Mouse (Mus musculus): ENCODE measurements around the gene Pitpnm3. TPM values are rescaled to one million over a fixed set of nuclear protein-coding genes. Genes with fewer than 3 reads are reported as not detected.
A peak's percentile ranks its signal among the peaks of the same experiment; 100 is the strongest.
"Not testable (repeated sequence)": the region's sequence is repeated elsewhere in the genome, so short reads cannot be mapped to it uniquely, and the experiment has no call there.

Gene Pitpnm3
- polyA plus RNA-seq (2016; fragmentation: Nextera tagmentation; extraction: Ambion mirVana): 0.18 and 0.19 TPM in 2 replicates

- Histone ChIP-seq H3K9ac (peak within 1 kb of the TSS; percentile 33; the same call in 1 of the 2 replicates), H3K4me1 (0 out of 2 replicates have a peak, but pooled peaks cover 3% of the 10 kb centered on the region), H3K4me3 (peak within 1 kb of the TSS; percentile 52), H3K27ac (no peak within 1 kb of the TSS), H3K36me3 (no peaks in the 10 kb centered on the region), H3K4me2 (peak within 1 kb of the TSS; percentile 66), H3K9me3 (replicated peaks) (no peaks in the 10 kb centered on the region), H3K27me3 (replicated peaks) (peaks cover 75% of the 10 kb centered on the region)
- ATAC-seq: no peak
- WGBS (ENCODE audit: insufficient replicate concordance): 2% methylated on average over 85 of the region's 107 CpGs
Measured at GRCm38 (mm10) chr11:72135383-72136158, at the start of gene Pitpnm3. Gene Pitpnm3 (minus strand): TSS chr11:72135778.

GRCm38 (mm10) chr11:72184252-72184651, 48.7 kb upstream of the Pitpnm3 start:
- H3K4me2 ChIP-seq: no peak overlapping the region
- WGBS (ENCODE audit: insufficient replicate concordance): 68% methylated on average over 4 of the region's 4 CpGs
- H3K27me3 ChIP-seq (replicated peaks): no peaks in the 10 kb centered on the region
- H3K27ac ChIP-seq: no peak overlapping the region
- no peak overlapping the region for H3K4me3 ChIP-seq
- H3K4me1 ChIP-seq: no peaks in the 10 kb centered on the region
- no peak overlapping the region for H3K9ac ChIP-seq
- no peak for ATAC-seq
- no peaks in the 10 kb centered on the region for H3K9me3 ChIP-seq (replicated peaks)
- H3K36me3 ChIP-seq: peaks cover 49% of the 10 kb centered on the region

- H3K27ac ChIP-seq: no peak overlapping the region
- no peak for ATAC-seq
- no peaks in the 10 kb centered on the region for H3K27me3 ChIP-seq (replicated peaks)
- H3K9ac ChIP-seq: no peak overlapping the region
- no peaks in the 10 kb centered on the region for H3K9me3 ChIP-seq (replicated peaks)
- H3K4me1 ChIP-seq: no peaks in the 10 kb centered on the region
- H3K36me3 ChIP-seq: peaks cover 50% of the 10 kb centered on the region
- no peak overlapping the region for H3K4me3 ChIP-seq
- 82% methylated on average over 4 of the region's 4 CpGs for WGBS (ENCODE audit: insufficient replicate concordance)
- no peak overlapping the region for H3K4me2 ChIP-seq
Measured at GRCm38 (mm10) chr11:72181136-72181535, 45.6 kb upstream of the Pitpnm3 start.

GRCm38 (mm10) chr11:72180556-72180955, 45.0 kb upstream of the Pitpnm3 start:
- WGBS (ENCODE audit: insufficient replicate concordance): 76% methylated on average over 5 of the region's 5 CpGs

GRCm38 (mm10) chr11:72176553-72176952, 41.0 kb upstream of the Pitpnm3 start:
- Histone ChIP-seq H3K27me3 (replicated peaks) (no peaks in the 10 kb centered on the region), H3K4me2 (no peak overlapping the region), H3K4me3 (no peak overlapping the region), H3K9ac (no peak overlapping the region), H3K9me3 (replicated peaks) (no peaks in the 10 kb centered on the region), H3K4me1 (no peaks in the 10 kb centered on the region), H3K36me3 (peaks cover 68% of the 10 kb centered on the region), H3K27ac (no peak overlapping the region)
- WGBS (ENCODE audit: insufficient replicate concordance): 72% methylated on average over 3 of the region's 3 CpGs
- ATAC-seq: no peak

More at GRCm38 (mm10) chr11:72180556-72180955, 45.0 kb upstream of the Pitpnm3 start:
- no peak for ATAC-seq
- H3K36me3 ChIP-seq: peaks cover 53% of the 10 kb centered on the region
- H3K4me1 ChIP-seq: no peaks in the 10 kb centered on the region
- H3K4me3 ChIP-seq: no peak overlapping the region
- H3K9ac ChIP-seq: no peak overlapping the region
- H3K27me3 ChIP-seq (replicated peaks): no peaks in the 10 kb centered on the region
- no peaks in the 10 kb centered on the region for H3K9me3 ChIP-seq (replicated peaks)
- H3K4me2 ChIP-seq: no peak overlapping the region
- no peak overlapping the region for H3K27ac ChIP-seq

- Histone ChIP-seq H3K36me3 (peaks cover 63% of the 10 kb centered on the region), H3K9ac (no peak overlapping the region)
Measured at GRCm38 (mm10) chr11:72175966-72176365, 40.4 kb upstream of the Pitpnm3 start.

GRCm38 (mm10) chr11:72174721-72175120, 39.1 kb upstream of the Pitpnm3 start:
- peaks cover 66% of the 10 kb centered on the region for H3K36me3 ChIP-seq
- no peaks in the 10 kb centered on the region for H3K9me3 ChIP-seq (replicated peaks)
- no peak overlapping the region for H3K4me3 ChIP-seq
- no peak for ATAC-seq
- WGBS (ENCODE audit: insufficient replicate concordance): 81% methylated on average over 6 of the region's 6 CpGs
- no peak overlapping the region for H3K27ac ChIP-seq
- H3K9ac ChIP-seq: no peak overlapping the region
- no peaks in the 10 kb centered on the region for H3K4me1 ChIP-seq
- no peaks in the 10 kb centered on the region for H3K27me3 ChIP-seq (replicated peaks)
- H3K4me2 ChIP-seq: no peak overlapping the region

More at GRCm38 (mm10) chr11:72175966-72176365, 40.4 kb upstream of the Pitpnm3 start:
- Histone ChIP-seq H3K9me3 (replicated peaks) (no peaks in the 10 kb centered on the region), H3K4me1 (no peaks in the 10 kb centered on the region), H3K4me3 (no peak overlapping the region), H3K27ac (no peak overlapping the region), H3K27me3 (replicated peaks) (no peaks in the 10 kb centered on the region), H3K4me2 (no peak overlapping the region)
- no peak for ATAC-seq
- 82% methylated on average over 5 of the region's 5 CpGs for WGBS (ENCODE audit: insufficient replicate concordance)

GRCm38 (mm10) chr11:72173506-72173905, 37.9 kb upstream of the Pitpnm3 start:
- H3K36me3 ChIP-seq: peaks cover 68% of the 10 kb centered on the region
- H3K9me3 ChIP-seq (replicated peaks): no peaks in the 10 kb centered on the region
- H3K27ac ChIP-seq: no peak overlapping the region
- ATAC-seq: no peak
- no peak overlapping the region for H3K4me2 ChIP-seq
- no peak overlapping the region for H3K9ac ChIP-seq
- 72% methylated on average over 5 of the region's 5 CpGs for WGBS (ENCODE audit: insufficient replicate concordance)
- no peaks in the 10 kb centered on the region for H3K4me1 ChIP-seq
- no peak overlapping the region for H3K4me3 ChIP-seq
- no peaks in the 10 kb centered on the region for H3K27me3 ChIP-seq (replicated peaks)

- not testable (repeated sequence) for ATAC-seq
- WGBS (ENCODE audit: insufficient replicate concordance): 69% methylated on average over 4 of the region's 4 CpGs
Measured at GRCm38 (mm10) chr11:72171906-72172305, 36.3 kb upstream of the Pitpnm3 start.

GRCm38 (mm10) chr11:72169871-72170270, 34.3 kb upstream of the Pitpnm3 start:
- Histone ChIP-seq H3K4me2 (no peak overlapping the region), H3K4me1 (no peaks in the 10 kb centered on the region), H3K27ac (no peak overlapping the region), H3K27me3 (replicated peaks) (no peaks in the 10 kb centered on the region), H3K36me3 (peaks cover 59% of the 10 kb centered on the region), H3K9me3 (replicated peaks) (no peaks in the 10 kb centered on the region), H3K9ac (no peak overlapping the region), H3K4me3 (no peak overlapping the region)
- 73% methylated on average over 4 of the region's 4 CpGs for WGBS (ENCODE audit: insufficient replicate concordance)
- ATAC-seq: peak; percentile 52; the same call in 1 of the 2 replicates

More at GRCm38 (mm10) chr11:72171906-72172305, 36.3 kb upstream of the Pitpnm3 start:
- H3K27me3 ChIP-seq (replicated peaks); H3K9ac ChIP-seq; H3K4me2 ChIP-seq; H3K4me3 ChIP-seq; H3K27ac ChIP-seq; H3K9me3 ChIP-seq (replicated peaks); H3K4me1 ChIP-seq: not testable (repeated sequence)
- peaks cover 57% of the 10 kb centered on the region for H3K36me3 ChIP-seq

- Histone ChIP-seq H3K27me3 (replicated peaks) (no peaks in the 10 kb centered on the region), H3K4me3 (no peak overlapping the region), H3K27ac (no peak overlapping the region), H3K4me2 (no peak overlapping the region), H3K9me3 (replicated peaks) (no peaks in the 10 kb centered on the region), H3K9ac (no peak overlapping the region), H3K4me1 (no peaks in the 10 kb centered on the region), H3K36me3 (peaks cover 58% of the 10 kb centered on the region)
- ATAC-seq: no peak
- 67% methylated on average over 2 of the region's 2 CpGs for WGBS (ENCODE audit: insufficient replicate concordance)
Measured at GRCm38 (mm10) chr11:72163198-72163597, 27.6 kb upstream of the Pitpnm3 start.

GRCm38 (mm10) chr11:72156624-72157023, 21.0 kb upstream of the Pitpnm3 start:
- H3K9me3 ChIP-seq (replicated peaks): no peaks in the 10 kb centered on the region
- no peak for ATAC-seq
- no peak overlapping the region for H3K27ac ChIP-seq
- H3K9ac ChIP-seq: no peak overlapping the region
- H3K27me3 ChIP-seq (replicated peaks): no peaks in the 10 kb centered on the region
- no peak overlapping the region for H3K4me3 ChIP-seq
- no peak overlapping the region for H3K4me2 ChIP-seq
- no peaks in the 10 kb centered on the region for H3K4me1 ChIP-seq
- peaks cover 47% of the 10 kb centered on the region for H3K36me3 ChIP-seq
- WGBS (ENCODE audit: insufficient replicate concordance): 65% methylated on average over 2 of the region's 2 CpGs
